Mouse (Mus musculus): ENCODE data around the gene Rbak. TPM values are rescaled to one million over a fixed set of nuclear protein-coding genes. Genes with fewer than 3 reads are reported as not detected.
"Not testable (repeated sequence)": the region's sequence is repeated elsewhere in the genome, so short reads cannot be mapped to it uniquely, and the experiment has no call there.

Rbak gene
- total RNA-seq, 2 experiments from 2014 or later: 4.3 to 4.5 TPM

- intact Hi-C loops (cut with DNase I; ENCODE audit: low total_unique reads): no loop called here
- DNase-seq: no peak
Measured at GRCm38 (mm10) chr5:143147481-143147880, 33.1 kb downstream of the Rbak start, which contains the start of gene Olfr718-ps1. TSS of gene Olfr718-ps1 (minus strand) at chr5:143147581.

GRCm38 (mm10) chr5:143137580-143137979 lies 43.0 kb downstream of the Rbak start:
- DNase-seq: no peak
- intact Hi-C loops (cut with DNase I; ENCODE audit: low total_unique reads): no loop called here

GRCm38 (mm10) chr5:143135042-143135441 lies 45.5 kb downstream of the Rbak start:
- intact Hi-C loops (cut with DNase I; ENCODE audit: low total_unique reads): no loop called here
- no peak for DNase-seq

- intact Hi-C loops (cut with DNase I; ENCODE audit: low total_unique reads); DNase-seq: not testable (repeated sequence)
Measured at GRCm38 (mm10) chr5:143134216-143135010, 46.2 kb downstream of the Rbak start.

GRCm38 (mm10) chr5:143132935-143133514 lies 47.5 kb downstream of the Rbak start:
- DNase-seq: no peak
- intact Hi-C loops (cut with DNase I; ENCODE audit: low total_unique reads): no loop called here

- no peak for DNase-seq
- intact Hi-C loops (cut with DNase I; ENCODE audit: low total_unique reads): no loop called here
Measured at GRCm38 (mm10) chr5:143130342-143130741, 50.2 kb downstream of the Rbak start.

- intact Hi-C loops (cut with DNase I; ENCODE audit: low total_unique reads): no loop called here
- DNase-seq: no peak
Measured at GRCm38 (mm10) chr5:143129101-143129500, 51.5 kb downstream of the Rbak start.

GRCm38 (mm10) chr5:143127837-143128236 lies 52.7 kb downstream of the Rbak start:
- intact Hi-C loops (cut with DNase I; ENCODE audit: low total_unique reads): no loop called here

GRCm38 (mm10) chr5:143126908-143127307 lies 53.7 kb downstream of the Rbak start:
- no peak for DNase-seq
- intact Hi-C loops (cut with DNase I; ENCODE audit: low total_unique reads): no loop called here

More at GRCm38 (mm10) chr5:143127837-143128236, 52.7 kb downstream of the Rbak start:
- no peak for DNase-seq

GRCm38 (mm10) chr5:143126089-143126488 lies 54.5 kb downstream of the Rbak start:
- intact Hi-C loops (cut with DNase I; ENCODE audit: low total_unique reads): no loop called here
- no peak for DNase-seq

GRCm38 (mm10) chr5:143125601-143126000 lies 55.0 kb downstream of the Rbak start:
- intact Hi-C loops (cut with DNase I; ENCODE audit: low total_unique reads): no loop called here
- DNase-seq: no peak

- intact Hi-C loops (cut with DNase I; ENCODE audit: low total_unique reads): no loop called here
- no peak for DNase-seq
Measured at GRCm38 (mm10) chr5:143124805-143125378, 55.7 kb downstream of the Rbak start.

GRCm38 (mm10) chr5:143122673-143123072 lies 57.9 kb downstream of the Rbak start:
- intact Hi-C loops (cut with DNase I; ENCODE audit: low total_unique reads): no loop called here

More at GRCm38 (mm10) chr5:143122673-143123072, 57.9 kb downstream of the Rbak start:
- no peak for DNase-seq

Small RNAs within 50 kb of the gene (microRNA-seq; reads per million reads assigned to microRNA genes)
- gene Gm44405: 0 reads per million in 2 experiments

Other genes with a start within 250 kb of the Rbak start
- gene Fscn1, start 220.4 kb downstream of the Rbak start, total RNA-seq (2021): 10 to 100 TPM; 52.2 to 72.9 TPM
- 10 to 100 TPM; 16.6 to 19.0 TPM for gene Rnf216, start 67.8 kb downstream of the Rbak start, total RNA-seq (2021)
- not detected for gene Olfr718-ps1, start 33.2 kb downstream of the Rbak start, total RNA-seq (2021)
- gene Spdye4b, start 242 bp upstream of the Rbak start, total RNA-seq (2021): not detected
- gene Spdye4a, start 46.1 kb upstream of the Rbak start, total RNA-seq (2021): not detected
- gene Zfp12, start 54.4 kb upstream of the Rbak start, total RNA-seq (2021): 1 to 10 TPM; 7.0 to 8.6 TPM
- 1 to 10 TPM; 2.8 to 3.5 TPM for gene Zfp316, start 89.2 kb upstream of the Rbak start, total RNA-seq (2021)
- under 1 TPM; 0.33 to 0.44 TPM for gene Zfp853, start 112.8 kb upstream of the Rbak start, total RNA-seq (2021)
- 1 to 10 TPM; 8.3 to 9.4 TPM for gene E130309D02Rik, start 134.6 kb upstream of the Rbak start, total RNA-seq (2021)
- gene Zdhhc4, start 148.5 kb upstream of the Rbak start, total RNA-seq (2021): 10 to 100 TPM; 31.6 to 33.8 TPM
- gene Grid2ip, start 176.6 kb upstream of the Rbak start, total RNA-seq (2021): not detected
- 10 to 100 TPM; 51.1 to 70.2 TPM for gene Kdelr2, start 223.1 kb upstream of the Rbak start, total RNA-seq (2021)

Data from gastrocnemius, postnatal 14 days (tissue).